Mouse (Mus musculus) lung, embryonic 14.5 days (tissue): ENCODE data around the gene Gstp3. TPM values are rescaled to one million over a fixed set of nuclear protein-coding genes. Genes with fewer than 3 reads are reported as not detected.

ENCODE experiments used
- ATAC-seq: fragments of 200-750 bp; cut with Nextera tagmentation; 2 replicates; pipeline ENCODE4 v1.8.0; 2017; ENCODE audit warnings: mild to moderate bottlenecking, moderate TSS enrichment, moderate library complexity; ENCODE audit not compliant: insufficient read depth
- DNase-seq: peaks from one replicate; pipeline ENCODE4 v3.0.0-alpha.2; 2015
- H3K27ac ChIP-seq: fragments of 300-500 bp; sonication (generic); 2 replicates; pipeline ENCODE4 v1.5.1; 2014; ENCODE audit warnings: low read depth, mild to moderate bottlenecking, moderate library complexity
- H3K27me3 ChIP-seq: fragments of 300-500 bp; sonication (generic); 2 replicates; pipeline ENCODE4 v1.6.1; 2014; ENCODE audit warnings: low read length, control low read depth; ENCODE audit not compliant: insufficient read depth
- H3K36me3 ChIP-seq: fragments of 300-500 bp; sonication (generic); 2 replicates; pipeline ENCODE4 v1.6.1; 2014; ENCODE audit warnings: control low read depth; ENCODE audit not compliant: insufficient read depth
- H3K4me1 ChIP-seq: fragments of 300-500 bp; sonication (generic); 2 replicates; pipeline ENCODE4 v1.6.1; 2014; ENCODE audit warnings: antibody characterized with exemption, control low read depth; ENCODE audit not compliant: insufficient read depth
- H3K4me2 ChIP-seq: fragments of 300-500 bp; sonication (generic); 2 replicates; pipeline ENCODE4 v1.6.1; 2014; ENCODE audit warnings: mild to moderate bottlenecking
- H3K4me3 ChIP-seq: fragments of 300-500 bp; sonication (generic); 2 replicates; pipeline ENCODE4 v1.5.1; 2014; ENCODE audit warnings: low read depth, low read length
- H3K9ac ChIP-seq: fragments of 300-500 bp; sonication (generic); 2 replicates; pipeline ENCODE4 v1.6.1; 2014
- H3K9me3 ChIP-seq: fragments of 300-500 bp; sonication (generic); 2 replicates; pipeline ENCODE4 v1.6.1; 2016; ENCODE audit warnings: low read depth, low read length, control low read depth
- CTCF ChIP-seq: IDR thresholded peaks from 2 replicates; pipeline ENCODE4 v1.5.1; 2016; ENCODE audit warnings: antibody characterized with exemption, low read depth
- WGBS: fragments of 180-500 bp; shearing (Covaris S2); extraction: QIAGEN DNeasy Blood & Tissue Kit; methylation state at CpG from one replicate; pipeline ENCODE4 v1.1.7; 2014; 5-methylcytosine and 5-hydroxymethylcytosine counted together
- polyA plus RNA-seq: library from polyadenylated mRNA; unstranded; fragments of >200 nt; fragmentation: Nextera tagmentation; extraction: Ambion mirVana; gene quantifications from 2 replicates; pipeline ENCODE4 v1.2.1, GENCODE M21; 2014

The Gstp3 gene
- polyA plus RNA-seq, 1 experiment from 2014 or later = not detected

- Histone ChIP-seq H3K9me3 (no peaks in the 10 kb centered on the region), H3K27me3 (no peaks in the 10 kb centered on the region), H3K4me1 (no peaks in the 10 kb centered on the region), H3K4me2 (no peak overlapping the region), H3K9ac (no peak overlapping the region), H3K4me3 (no peak overlapping the region), H3K36me3 (no peaks in the 10 kb centered on the region), H3K27ac (no peak overlapping the region)
- 95% methylated on average over 3 of the region's 3 CpGs for WGBS
- no peak for DNase-seq
- TF ChIP-seq CTCF = no peak
- no peak for ATAC-seq
These were observed 31.1 kb upstream of the Gstp3 start for GRCm38 (mm10) chr19:4090446-4090845.

- WGBS = 75% methylated on average over 6 of the region's 6 CpGs
- H3K4me1 ChIP-seq = no peaks in the 10 kb centered on the region
- H3K9me3 ChIP-seq = no peaks in the 10 kb centered on the region
- no peak overlapping the region for H3K9ac ChIP-seq
- ATAC-seq (no peak), DNase-seq (no peak)
- H3K4me3 ChIP-seq = no peak overlapping the region
- H3K27me3 ChIP-seq = no peaks in the 10 kb centered on the region
- H3K4me2 ChIP-seq = no peak overlapping the region
- no peak overlapping the region for H3K27ac ChIP-seq
- no peak for TF ChIP-seq CTCF
- H3K36me3 ChIP-seq = no peaks in the 10 kb centered on the region
These were observed 29.8 kb upstream of the Gstp3 start for GRCm38 (mm10) chr19:4089128-4089527.

GRCm38 (mm10) chr19:4088146-4088545 is 28.8 kb upstream of the Gstp3 start:
- H3K4me2 ChIP-seq = no peak overlapping the region
- H3K4me1 ChIP-seq = no peaks in the 10 kb centered on the region
- H3K9me3 ChIP-seq = no peaks in the 10 kb centered on the region
- no peak overlapping the region for H3K27ac ChIP-seq
- H3K27me3 ChIP-seq = no peaks in the 10 kb centered on the region
- DNase-seq = no peak
- WGBS = 30% methylated on average over 5 of the region's 5 CpGs
- H3K4me3 ChIP-seq = no peak overlapping the region
- TF ChIP-seq CTCF = no peak
- ATAC-seq = no peak
- no peaks in the 10 kb centered on the region for H3K36me3 ChIP-seq
- no peak overlapping the region for H3K9ac ChIP-seq

DNA sequence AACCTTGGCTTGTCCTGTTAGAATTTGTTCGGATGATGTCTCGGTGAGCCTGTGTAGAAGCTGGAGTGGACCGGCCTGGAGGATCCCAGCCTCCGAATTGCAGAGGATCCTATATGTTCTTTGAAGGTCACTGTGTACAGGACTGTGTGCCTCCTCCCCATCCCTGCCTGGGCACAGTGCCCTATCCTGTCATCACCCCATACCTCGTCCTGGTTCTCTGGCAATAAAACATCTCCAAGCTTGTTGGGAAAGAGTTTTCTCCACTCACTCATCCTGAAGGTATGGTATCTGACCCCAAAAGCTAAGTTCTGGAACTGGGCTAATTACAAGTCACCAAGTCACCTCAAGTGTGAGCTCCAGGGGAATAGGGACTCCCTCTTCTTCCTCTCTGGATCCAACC is 27.7 kb upstream of the Gstp3 start:
- Histone ChIP-seq H3K4me2 (no peak overlapping the region), H3K9ac (no peak overlapping the region), H3K27ac (no peak overlapping the region), H3K27me3 (no peaks in the 10 kb centered on the region), H3K9me3 (no peaks in the 10 kb centered on the region), H3K36me3 (no peaks in the 10 kb centered on the region), H3K4me3 (no peak overlapping the region), H3K4me1 (no peaks in the 10 kb centered on the region)
- DNase-seq (no peak), ATAC-seq (no peak)
- 77% methylated on average over 5 of the region's 5 CpGs for WGBS
- no peak for TF ChIP-seq CTCF

DNA sequence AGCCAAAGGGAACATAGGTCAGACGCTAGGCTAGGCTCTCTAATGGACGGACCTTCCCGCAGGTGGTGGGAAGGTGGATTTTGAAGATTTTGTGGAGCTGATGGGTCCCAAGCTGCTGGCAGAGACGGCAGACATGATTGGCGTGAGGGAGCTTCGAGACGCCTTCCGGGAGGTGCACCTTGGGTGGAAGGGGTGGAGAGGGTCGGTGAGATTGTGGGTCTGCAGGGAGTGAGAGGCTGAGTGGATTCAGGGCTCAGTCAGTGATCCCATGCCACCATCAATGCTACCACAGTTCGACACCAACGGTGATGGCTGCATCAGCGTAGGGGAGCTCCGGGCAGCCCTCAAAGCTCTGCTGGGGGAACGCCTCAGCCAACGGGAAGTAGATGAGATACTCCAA is 26.8 kb upstream of the Gstp3 start:
- Histone ChIP-seq H3K4me1 (no peaks in the 10 kb centered on the region), H3K4me2 (no peak overlapping the region), H3K27ac (no peak overlapping the region), H3K36me3 (no peaks in the 10 kb centered on the region), H3K27me3 (no peaks in the 10 kb centered on the region), H3K4me3 (no peak overlapping the region), H3K9me3 (no peaks in the 10 kb centered on the region), H3K9ac (no peak overlapping the region)
- DNase-seq (no peak), ATAC-seq (no peak)
- 85% methylated on average over 15 of the region's 15 CpGs for WGBS
- no peak for TF ChIP-seq CTCF

- DNase-seq (no peak), ATAC-seq (no peak)
- 75% methylated on average over 1 of the region's 1 CpGs for WGBS
- TF ChIP-seq CTCF = peak; percentile 15; the same call in 1 of the 2 replicates
- Histone ChIP-seq H3K27ac (no peak overlapping the region), H3K9me3 (no peaks in the 10 kb centered on the region), H3K4me3 (no peak overlapping the region), H3K36me3 (no peaks in the 10 kb centered on the region), H3K4me2 (no peak overlapping the region), H3K4me1 (no peaks in the 10 kb centered on the region), H3K27me3 (no peaks in the 10 kb centered on the region), H3K9ac (no peak overlapping the region)
These were observed 25.6 kb upstream of the Gstp3 start for GRCm38 (mm10) chr19:4084984-4085383.

DNA sequence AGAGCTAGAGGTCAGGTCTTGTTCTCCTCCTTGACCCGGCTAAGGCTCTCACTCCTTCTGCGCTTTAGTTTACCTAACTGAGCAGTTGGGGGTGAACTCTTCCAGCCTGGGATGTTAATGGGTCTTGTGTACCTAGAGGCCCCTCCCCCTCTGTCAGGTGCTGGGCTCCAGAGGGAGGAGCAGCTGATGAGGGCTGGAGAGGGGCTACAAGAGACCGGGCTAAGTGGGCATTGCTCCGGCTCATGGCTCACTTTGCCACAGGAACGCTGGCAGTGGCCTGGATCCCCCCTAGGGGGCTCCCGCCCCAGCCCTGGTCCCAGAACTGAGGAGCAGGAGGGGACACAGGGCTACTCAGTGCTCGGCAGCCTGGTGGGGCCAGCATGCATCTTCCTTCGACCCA is 24.5 kb upstream of the Gstp3 start:
- H3K27me3 ChIP-seq = no peaks in the 10 kb centered on the region
- peak; percentile 31; the same call in 1 of the 2 replicates for ATAC-seq
- WGBS = 23% methylated on average over 8 of the region's 8 CpGs

GRCm38 (mm10) chr19:4083316-4083715 is 23.9 kb upstream of the Gstp3 start:
- Histone ChIP-seq H3K4me1 (no peaks in the 10 kb centered on the region), H3K27ac (no peak overlapping the region), H3K27me3 (no peaks in the 10 kb centered on the region), H3K9ac (no peak overlapping the region), H3K4me3 (no peak overlapping the region), H3K36me3 (no peaks in the 10 kb centered on the region), H3K9me3 (no peaks in the 10 kb centered on the region), H3K4me2 (no peak overlapping the region)
- no peak for TF ChIP-seq CTCF
- DNase-seq (no peak), ATAC-seq (no peak)
- 76% methylated on average over 7 of the region's 7 CpGs for WGBS

More for the DNA sequence above, 24.5 kb upstream of the Gstp3 start:
- H3K36me3 ChIP-seq = no peaks in the 10 kb centered on the region
- DNase-seq = peak; percentile 15
- H3K9me3 ChIP-seq = no peaks in the 10 kb centered on the region
- TF ChIP-seq CTCF = peak; percentile 41
- no peak overlapping the region for H3K4me2 ChIP-seq
- H3K9ac ChIP-seq = no peak overlapping the region
- no peak overlapping the region for H3K27ac ChIP-seq
- no peaks in the 10 kb centered on the region for H3K4me1 ChIP-seq
- no peak overlapping the region for H3K4me3 ChIP-seq
